Mouse (Mus musculus) olfactory bulb, adult 2 months (tissue): Measurements from ENCODE around the gene Bche. TPM values are rescaled to one million over a fixed set of nuclear protein-coding genes. Genes with fewer than 3 reads are reported as not detected.

Source experiments
- H3K27ac ChIP-seq: fragments of 200-500 bp; 2 replicates; pipeline ENCODE4 v1.5.1; 2012; ENCODE audit warnings: low read depth, low read length; ENCODE audit not compliant: insufficient read depth
- H3K4me1 ChIP-seq: fragments of 200-500 bp; 2 replicates; pipeline ENCODE4 v1.6.1; 2012; ENCODE audit warnings: low read length; ENCODE audit not compliant: control insufficient read depth, insufficient read depth
- H3K4me3 ChIP-seq: fragments of 200-500 bp; 2 replicates; pipeline ENCODE4 v1.5.1; 2012; ENCODE audit warnings: mild to moderate bottlenecking, low read depth, low read length, moderate library complexity; ENCODE audit not compliant: insufficient read depth
- CTCF ChIP-seq: fragments of 200-500 bp; IDR thresholded peaks from 2 replicates; pipeline ENCODE4 v1.5.1; 2012; ENCODE audit warnings: low read depth, mild to moderate bottlenecking, low read length, moderate library complexity; ENCODE audit not compliant: insufficient read depth
- POLR2A ChIP-seq: fragments of 200-500 bp; IDR thresholded peaks from 2 replicates; pipeline ENCODE4 v1.6.1; 2012; ENCODE audit warnings: mild to moderate bottlenecking, low read depth, low read length, moderate library complexity; ENCODE audit not compliant: insufficient read depth
- WGBS: fragments of 180-500 bp; shearing (Covaris S2); methylation state at CpG from one replicate; pipeline ENCODE4 v1.1.7; 2018; 5-methylcytosine and 5-hydroxymethylcytosine counted together
- polyA plus RNA-seq: library from polyadenylated mRNA; stranded (reverse); fragments of >200 nt; gene quantifications from 2 replicates; pipeline ENCODE4 v1.2.4, GENCODE M21; 2012; ENCODE audit warnings: low replicate concordance; ENCODE audit not compliant: missing spikeins, insufficient read depth, insufficient read length

Bche gene
- polyA plus RNA-seq, 1 experiment = not detected

- 82% methylated on average over 1 of the region's 1 CpGs for WGBS
- Histone ChIP-seq H3K27ac (no peak overlapping the region), H3K4me3 (no peak overlapping the region), H3K4me1 (no peaks in the 10 kb centered on the region)
- no peak for TF ChIP-seq CTCF
- TF ChIP-seq POLR2A = no peak
Measured at GRCm38 (mm10) chr3:73698889-73699288, 9.3 kb downstream of the Bche start.

GRCm38 (mm10) chr3:73673333-73673732, 34.9 kb downstream of the Bche start:
- no peak overlapping the region for H3K4me3 ChIP-seq
- 78% methylated on average over 1 of the region's 1 CpGs for WGBS
- no peak for TF ChIP-seq CTCF
- TF ChIP-seq POLR2A = no peak
- no peaks in the 10 kb centered on the region for H3K4me1 ChIP-seq
- H3K27ac ChIP-seq = no peak overlapping the region

GRCm38 (mm10) chr3:73668172-73668571, 40.0 kb downstream of the Bche start:
- TF ChIP-seq POLR2A (no peak), CTCF (no peak)
- WGBS = 89% methylated on average over 5 of the region's 5 CpGs
- Histone ChIP-seq H3K4me1 (no peaks in the 10 kb centered on the region), H3K4me3 (no peak overlapping the region), H3K27ac (no peak overlapping the region)

GRCm38 (mm10) chr3:73667245-73668131, 40.7 kb downstream of the Bche start:
- H3K27ac ChIP-seq = no peak overlapping the region
- H3K4me3 ChIP-seq = no peak overlapping the region
- WGBS = 92% methylated on average over 3 of the region's 3 CpGs
- TF ChIP-seq POLR2A (no peak), CTCF (no peak)
- H3K4me1 ChIP-seq = no peaks in the 10 kb centered on the region

GRCm38 (mm10) chr3:73650281-73650680, 57.9 kb downstream of the Bche start:
- Histone ChIP-seq H3K27ac (no peak overlapping the region), H3K4me1 (no peaks in the 10 kb centered on the region), H3K4me3 (no peak overlapping the region)
- no peak for TF ChIP-seq POLR2A
- no peak for TF ChIP-seq CTCF

GRCm38 (mm10) chr3:73647064-73647463, 61.2 kb downstream of the Bche start:
- WGBS = 86% methylated on average over 2 of the region's 2 CpGs
- no peak for TF ChIP-seq POLR2A
- no peak overlapping the region for H3K4me3 ChIP-seq

GRCm38 (mm10) chr3:73611421-73611820, 96.8 kb downstream of the Bche start:
- Histone ChIP-seq H3K4me1 (no peaks in the 10 kb centered on the region), H3K4me3 (no peak overlapping the region), H3K27ac (no peak overlapping the region)
- 55% methylated on average over 2 of the region's 2 CpGs for WGBS
- TF ChIP-seq CTCF (no peak), POLR2A (no peak)

More at GRCm38 (mm10) chr3:73647064-73647463, 61.2 kb downstream of the Bche start:
- H3K27ac ChIP-seq = no peak overlapping the region
- no peaks in the 10 kb centered on the region for H3K4me1 ChIP-seq

GRCm38 (mm10) chr3:73591757-73592533, 116.3 kb downstream of the Bche start:
- WGBS = 77% methylated on average over 5 of the region's 5 CpGs
- Histone ChIP-seq H3K4me1 (no peaks in the 10 kb centered on the region), H3K27ac (no peak overlapping the region), H3K4me3 (no peak overlapping the region)
- TF ChIP-seq CTCF (no peak), POLR2A (no peak)
